Mouse (Mus musculus) heart, postnatal 0 days (tissue): ENCODE measurements at regions not wholly inside any gene's neighbourhood (a gene's known extent, or its start where the extent isn't known, plus 50 kb on each side); places are given as distances from the start of the nearest gene placed in this dataset.

ENCODE experiments used
- CTCF ChIP-seq: IDR thresholded peaks from 2 replicates; pipeline ENCODE4 v1.5.1; 2016; ENCODE audit warnings: antibody characterized with exemption, control low read depth, low read depth
- EP300 ChIP-seq: IDR thresholded peaks from 2 replicates; pipeline ENCODE4 v1.6.1; 2016; ENCODE audit warnings: antibody characterized with exemption, low read depth

- TF ChIP-seq CTCF = no peak
- no peak for TF ChIP-seq EP300
Measured at GRCm38 (mm10) chr3:144302626-144303025, 97.6 kb upstream of the Lmo4 start.
